Mouse (Mus musculus) megakaryocyte, embryonic 14.5 days (primary cell): ENCODE results near the gene Sp6. TPM values are rescaled to one million over a fixed set of nuclear protein-coding genes. Genes with fewer than 3 reads are reported as not detected.

ENCODE experiments used
- H3K27me3 ChIP-seq: replicated peaks from 2 replicates; pipeline ENCODE3; 2012; ENCODE audit warnings: inconsistent platforms
- H3K36me3 ChIP-seq: replicated peaks from 2 replicates; pipeline ENCODE3; 2012; ENCODE audit warnings: low read length, inconsistent platforms, mixed read lengths
- H3K4me1 ChIP-seq: 2 replicates; pipeline ENCODE4 v1.6.1; 2012; ENCODE audit warnings: inconsistent platforms
- H3K4me3 ChIP-seq: replicated peaks from 2 replicates; pipeline ENCODE3; 2012; ENCODE audit warnings: moderate library complexity, mild to moderate bottlenecking, inconsistent platforms
- H3K9me3 ChIP-seq: 2 replicates; pipeline ENCODE4 v1.6.1; 2012; ENCODE audit warnings: inconsistent platforms
- FLI1 ChIP-seq: IDR thresholded peaks from 2 replicates; pipeline ENCODE4 v1.6.1; 2012; ENCODE audit warnings: low read length, inconsistent platforms, mixed read lengths
- GATA1 ChIP-seq: IDR thresholded peaks from 3 replicates; pipeline ENCODE4 v1.6.1; 2012; ENCODE audit warnings: mixed read lengths, low read length, inconsistent platforms, borderline replicate concordance
- polyA plus RNA-seq: library from polyadenylated mRNA; stranded (reverse); fragments of >175 nt; gene quantifications from 2 replicates; pipeline ENCODE4 v1.2.3, GENCODE M21; 2012; ENCODE audit warnings: low replicate concordance; ENCODE audit not compliant: insufficient read depth

Gene Sp6
- polyA plus RNA-seq, 1 experiment, result 0.77 TPM

DNA sequence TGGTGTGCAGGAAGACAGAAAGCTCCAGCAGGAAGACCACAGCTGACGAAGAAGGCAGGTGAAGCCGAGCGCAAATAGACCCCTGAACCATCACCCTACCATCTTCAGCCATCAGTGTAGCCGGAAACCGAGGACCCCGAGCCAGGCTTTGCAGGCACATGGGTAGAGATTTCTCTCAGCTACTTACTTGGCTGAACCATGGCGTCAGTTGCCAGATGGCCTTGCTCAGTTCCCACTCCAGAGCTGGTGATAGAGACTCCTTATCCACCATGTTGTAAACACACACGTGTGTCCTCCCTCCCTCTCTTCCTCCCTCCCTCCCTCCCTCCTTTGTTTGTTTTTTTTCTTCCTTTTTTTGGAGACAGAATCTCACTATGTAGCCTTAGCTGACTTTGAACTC lies 61.0 kb downstream of the Sp6 start:
- Histone ChIP-seq H3K36me3 (peaks cover 2% of the 10 kb centered on the region), H3K27me3 (peaks cover 6% of the 10 kb centered on the region), H3K4me3 (no peak overlapping the region), H3K4me1 (no peaks in the 10 kb centered on the region), H3K9me3 (no peaks in the 10 kb centered on the region)
- TF ChIP-seq FLI1 (no peak), GATA1 (no peak)

Other genes with a start within 250 kb of the Sp6 start
- 6.3 and 9.8 TPM in 2 replicates for gene Snx11, start 235.8 kb upstream of the Sp6 start, polyA plus RNA-seq
- 12.8 and 33.7 TPM in 2 replicates for gene Cbx1, start 224.3 kb upstream of the Sp6 start, polyA plus RNA-seq
- 28.9 and 34.9 TPM in 2 replicates for gene Nfe2l1, start 183.4 kb upstream of the Sp6 start, polyA plus RNA-seq
- gene Copz2, start 163.5 kb upstream of the Sp6 start, polyA plus RNA-seq, result 3.4 TPM in 1 of 2 replicates, not detected in the other
- gene Cdk5rap3, start 96.9 kb upstream of the Sp6 start, polyA plus RNA-seq, result 15.3 and 41.6 TPM in 2 replicates
- not detected in 2 replicates for gene Prr15l, start 85.3 kb upstream of the Sp6 start, polyA plus RNA-seq
- gene Pnpo, start 69.4 kb upstream of the Sp6 start, polyA plus RNA-seq, result 2.0 and 16.6 TPM in 2 replicates
- 34.2 and 36.6 TPM in 2 replicates for gene Sp2, start 30.4 kb upstream of the Sp6 start, polyA plus RNA-seq
- 4.5 and 11.2 TPM in 2 replicates for gene Scrn2, start 16.5 kb downstream of the Sp6 start, polyA plus RNA-seq
- not detected in 2 replicates for gene Lrrc46, start 28.0 kb downstream of the Sp6 start, polyA plus RNA-seq
- 22.3 and 22.7 TPM in 2 replicates for gene Mrpl10, start 28.2 kb downstream of the Sp6 start, polyA plus RNA-seq
- gene Osbpl7, start 37.2 kb downstream of the Sp6 start, polyA plus RNA-seq, result 9.7 and 13.2 TPM in 2 replicates
- 0.09 and 1.6 TPM in 2 replicates for gene Tbx21, start 101.9 kb downstream of the Sp6 start, polyA plus RNA-seq
- 99.9 and 349 TPM in 2 replicates for gene Tbkbp1, start 138.1 kb downstream of the Sp6 start, polyA plus RNA-seq
- 10.2 TPM in 2 replicates for gene Kpnb1, start 174.5 kb downstream of the Sp6 start, polyA plus RNA-seq